Mouse (Mus musculus) erythroblast, embryonic 14.5 days (primary cell): ENCODE data around the gene Thumpd2. TPM values are rescaled to one million over a fixed set of nuclear protein-coding genes. Genes with fewer than 3 reads are reported as not detected.

Experiments used
- H3K27me3 ChIP-seq: 2 replicates; pipeline ENCODE4 v1.6.1; 2012; ENCODE audit warnings: inconsistent platforms; ENCODE audit not compliant: control insufficient read depth
- H3K36me3 ChIP-seq: 2 replicates; pipeline ENCODE4 v1.6.1; 2012; ENCODE audit warnings: mild to moderate bottlenecking, inconsistent platforms; ENCODE audit not compliant: control insufficient read depth
- H3K4me1 ChIP-seq: 2 replicates; pipeline ENCODE4 v1.6.1; 2012; ENCODE audit warnings: inconsistent platforms; ENCODE audit not compliant: control insufficient read depth
- H3K4me3 ChIP-seq: replicated peaks from 2 replicates; pipeline ENCODE3; 2012; ENCODE audit warnings: moderate library complexity, mild to moderate bottlenecking, inconsistent platforms
- H3K9me3 ChIP-seq: 2 replicates; pipeline ENCODE4 v1.6.1; 2012; ENCODE audit warnings: low read length, inconsistent platforms, mixed read lengths; ENCODE audit not compliant: control insufficient read depth
- GATA1 ChIP-seq: IDR thresholded peaks from 2 replicates; pipeline ENCODE4 v1.6.1; 2012; ENCODE audit warnings: low read length, inconsistent platforms, mixed read lengths
- TAL1 ChIP-seq: IDR thresholded peaks from 3 replicates; pipeline ENCODE4 v1.6.1; 2012; ENCODE audit warnings: low read length, inconsistent platforms, mixed read lengths
- polyA plus RNA-seq: library from polyadenylated mRNA; stranded (reverse); fragments of >175 nt; gene quantifications from 2 replicates; pipeline ENCODE4 v1.2.3, GENCODE M21; 2012

The Thumpd2 gene
- polyA plus RNA-seq, 1 experiment = not detected

DNA sequence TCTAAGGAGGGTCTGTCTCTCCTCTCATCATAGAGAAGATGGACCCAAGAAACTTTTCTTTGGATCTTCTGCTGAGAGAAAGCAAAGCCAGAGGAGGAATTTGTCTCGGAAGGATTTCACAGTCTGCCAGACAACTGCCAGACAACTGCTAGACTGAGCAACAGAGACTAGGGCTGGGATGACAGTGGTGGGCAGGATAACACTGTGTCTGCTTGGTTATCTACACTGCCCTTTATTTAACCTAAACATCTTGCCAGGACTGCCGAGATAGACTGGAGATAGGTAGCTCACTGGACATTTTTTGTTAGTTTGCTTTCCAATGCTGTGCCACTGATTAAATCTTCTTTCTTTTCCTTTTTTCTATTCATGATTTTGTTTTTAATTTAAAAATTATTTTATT, 23.2 kb downstream of the Thumpd2 start:
- Histone ChIP-seq H3K9me3 (no peaks in the 10 kb centered on the region), H3K27me3 (no peaks in the 10 kb centered on the region), H3K4me3 (no peak overlapping the region), H3K4me1 (peaks cover 48% of the 10 kb centered on the region), H3K36me3 (peaks cover 70% of the 10 kb centered on the region)
- TF ChIP-seq GATA1 = no peak
- TF ChIP-seq TAL1 = no peak

DNA sequence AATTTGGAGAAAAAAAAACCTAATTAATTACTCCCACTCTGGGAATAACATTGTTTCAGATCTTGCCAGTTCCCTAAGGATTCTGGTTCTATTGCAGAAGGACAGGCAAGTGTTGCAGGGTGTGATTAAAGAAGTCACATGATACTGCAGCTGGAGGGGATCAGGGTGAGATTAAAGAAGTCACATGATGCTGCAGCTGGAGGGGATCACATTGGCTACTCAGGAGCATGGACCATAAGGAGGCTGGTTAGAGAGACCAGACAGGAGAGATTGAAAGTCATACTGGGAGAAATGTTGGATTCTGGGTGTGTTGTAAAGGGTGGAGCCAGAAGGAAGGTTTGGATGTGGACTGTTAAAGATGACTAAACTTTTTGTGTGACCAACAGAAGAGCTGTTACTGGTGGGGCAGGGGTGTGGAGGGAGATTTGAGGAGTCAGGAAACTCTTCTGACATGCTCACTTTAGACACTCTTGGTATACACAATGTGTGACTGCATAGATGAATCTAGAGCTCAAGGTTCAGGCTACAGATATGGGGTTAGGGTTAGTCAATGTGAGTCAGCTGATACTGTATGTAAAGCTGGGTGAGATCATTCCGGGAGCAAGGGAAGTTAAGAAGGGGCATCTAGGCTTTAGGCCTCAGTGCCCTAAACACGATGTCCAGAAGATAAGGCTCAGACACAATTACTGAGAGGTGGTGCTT, 26.0 kb downstream of the Thumpd2 start:
- Histone ChIP-seq H3K27me3 (no peaks in the 10 kb centered on the region), H3K36me3 (peaks cover 78% of the 10 kb centered on the region), H3K4me1 (peaks cover 45% of the 10 kb centered on the region), H3K4me3 (no peak overlapping the region), H3K9me3 (no peaks in the 10 kb centered on the region)
- TF ChIP-seq GATA1 = no peak
- TF ChIP-seq TAL1 = no peak

DNA sequence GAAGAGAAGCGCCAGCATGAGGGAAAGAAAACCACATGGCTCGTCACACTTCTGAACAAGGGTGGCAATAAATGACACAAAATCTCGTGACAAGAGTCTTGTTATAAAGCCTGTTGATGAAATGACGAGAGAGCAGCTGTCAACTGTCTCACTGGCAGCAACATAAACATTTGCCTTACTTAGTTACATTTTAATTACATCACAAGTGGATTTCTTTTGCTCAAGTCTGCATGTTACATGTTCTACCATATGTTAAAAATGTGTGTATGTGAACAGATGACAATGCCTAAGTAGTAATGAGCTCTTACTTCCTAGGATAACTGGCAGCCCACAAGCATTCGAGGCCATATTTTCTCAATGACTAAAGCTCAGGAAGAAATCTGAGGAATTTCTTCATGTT, 29.5 kb downstream of the Thumpd2 start:
- TF ChIP-seq TAL1 = no peak
- TF ChIP-seq GATA1 = no peak
- H3K27me3 ChIP-seq = no peaks in the 10 kb centered on the region
- H3K9me3 ChIP-seq = no peaks in the 10 kb centered on the region
- H3K36me3 ChIP-seq = peaks cover 71% of the 10 kb centered on the region
- H3K4me1 ChIP-seq = peaks cover 47% of the 10 kb centered on the region
- no peak overlapping the region for H3K4me3 ChIP-seq

DNA sequence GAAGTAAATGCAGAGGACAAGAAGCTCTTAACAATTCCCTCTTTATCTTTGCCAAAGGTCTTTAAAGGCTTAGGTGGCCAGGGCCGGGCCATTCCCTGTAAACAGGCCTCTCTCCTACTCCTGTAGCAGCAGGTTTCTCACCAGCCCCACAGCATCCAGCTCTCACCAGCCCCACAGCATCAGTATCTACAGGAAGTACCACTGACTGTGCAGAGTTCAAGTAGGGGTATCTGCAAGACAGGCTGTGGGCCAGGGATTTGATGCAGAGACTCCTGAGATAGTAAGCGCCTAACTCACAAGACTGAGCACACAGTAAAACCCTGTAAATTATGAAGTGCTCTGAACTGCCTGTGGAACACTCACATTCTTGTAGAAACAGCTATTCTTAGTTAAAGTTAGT, 31.9 kb downstream of the Thumpd2 start:
- TF ChIP-seq TAL1 = no peak
- TF ChIP-seq GATA1 = no peak
- Histone ChIP-seq H3K36me3 (peaks cover 71% of the 10 kb centered on the region), H3K27me3 (no peaks in the 10 kb centered on the region), H3K4me1 (peaks cover 29% of the 10 kb centered on the region), H3K9me3 (no peaks in the 10 kb centered on the region), H3K4me3 (no peak overlapping the region)

DNA sequence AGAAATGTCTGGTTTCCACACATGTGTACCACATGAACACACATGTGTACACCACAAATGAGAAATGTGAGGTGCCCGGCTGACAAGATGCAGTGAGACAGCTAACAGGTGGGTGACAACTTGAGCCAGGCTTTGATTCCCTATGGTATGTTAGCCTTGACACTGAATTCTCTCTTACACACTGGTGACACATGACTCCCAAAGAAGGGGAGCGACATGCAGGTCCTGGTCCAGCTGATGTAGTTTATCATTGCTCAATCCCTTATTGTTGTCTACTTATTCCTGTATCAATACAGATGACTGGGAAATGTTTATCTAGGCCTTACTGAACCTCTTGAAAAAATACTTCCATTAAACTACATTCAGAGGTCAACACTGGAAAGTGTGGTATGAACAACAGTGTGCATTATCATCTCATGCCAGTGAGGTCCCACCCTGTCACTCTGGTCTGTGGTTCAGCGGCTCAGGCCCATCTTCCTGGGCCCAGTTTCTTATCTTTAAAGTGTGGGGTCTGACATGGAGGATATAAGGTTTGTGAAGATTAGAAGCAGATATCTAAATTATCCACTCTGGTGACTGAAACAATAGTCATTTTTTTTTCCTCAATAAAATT, 32.9 kb downstream of the Thumpd2 start:
- peaks cover 74% of the 10 kb centered on the region for H3K36me3 ChIP-seq

DNA sequence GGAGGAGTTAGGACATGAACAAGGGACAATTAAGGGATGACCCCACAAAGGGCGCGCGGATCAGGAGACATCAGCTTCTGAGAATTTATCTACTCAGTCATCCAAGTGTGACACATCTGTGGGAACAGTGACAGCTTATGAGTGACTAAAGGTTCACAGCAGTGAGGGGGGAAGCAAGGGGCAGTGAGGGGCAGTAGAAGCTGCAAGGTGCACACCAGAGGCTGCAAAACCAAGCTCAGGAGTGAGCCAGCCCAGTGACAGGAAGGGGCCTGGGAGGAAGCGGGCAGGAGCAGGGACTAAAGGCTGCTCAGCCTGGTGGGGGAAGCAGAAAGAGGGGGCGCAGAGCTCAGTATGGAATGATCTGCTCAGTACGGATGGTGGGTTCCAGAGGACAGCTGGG, 37.6 kb downstream of the Thumpd2 start:
- no peaks in the 10 kb centered on the region for H3K9me3 ChIP-seq
- no peaks in the 10 kb centered on the region for H3K27me3 ChIP-seq
- no peak overlapping the region for H3K4me3 ChIP-seq
- H3K4me1 ChIP-seq = peaks cover 18% of the 10 kb centered on the region
- H3K36me3 ChIP-seq = peaks cover 83% of the 10 kb centered on the region
- TF ChIP-seq TAL1 (no peak), GATA1 (no peak)

More for the DNA sequence above, 32.9 kb downstream of the Thumpd2 start:
- Histone ChIP-seq H3K4me1 (peaks cover 29% of the 10 kb centered on the region), H3K9me3 (no peaks in the 10 kb centered on the region), H3K27me3 (no peaks in the 10 kb centered on the region), H3K4me3 (no peak overlapping the region)
- no peak for TF ChIP-seq GATA1
- TF ChIP-seq TAL1 = no peak

DNA sequence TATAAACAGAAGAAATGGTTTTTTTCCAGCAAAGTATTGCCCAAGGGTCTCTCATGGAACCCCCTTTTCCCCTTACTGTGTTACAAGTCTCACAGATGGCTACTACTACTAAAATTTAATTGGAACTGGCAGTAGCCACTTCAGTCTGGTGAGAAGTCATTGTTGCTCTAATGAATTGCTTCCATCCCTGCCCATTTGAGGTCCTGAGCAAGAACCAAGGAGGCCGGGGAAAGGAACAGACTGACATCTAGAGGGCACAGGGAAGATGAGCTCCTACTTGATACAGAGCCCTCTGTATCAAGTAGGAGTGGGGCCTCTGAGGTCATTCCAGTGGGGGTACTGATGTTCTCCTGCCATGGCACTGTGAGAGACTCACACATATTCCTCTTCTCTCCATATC, 47.8 kb downstream of the Thumpd2 start:
- no peaks in the 10 kb centered on the region for H3K36me3 ChIP-seq
- H3K4me3 ChIP-seq = no peak overlapping the region
- H3K27me3 ChIP-seq = no peaks in the 10 kb centered on the region
- no peaks in the 10 kb centered on the region for H3K9me3 ChIP-seq
- TF ChIP-seq GATA1 (no peak), TAL1 (no peak)
- H3K4me1 ChIP-seq = no peaks in the 10 kb centered on the region

DNA sequence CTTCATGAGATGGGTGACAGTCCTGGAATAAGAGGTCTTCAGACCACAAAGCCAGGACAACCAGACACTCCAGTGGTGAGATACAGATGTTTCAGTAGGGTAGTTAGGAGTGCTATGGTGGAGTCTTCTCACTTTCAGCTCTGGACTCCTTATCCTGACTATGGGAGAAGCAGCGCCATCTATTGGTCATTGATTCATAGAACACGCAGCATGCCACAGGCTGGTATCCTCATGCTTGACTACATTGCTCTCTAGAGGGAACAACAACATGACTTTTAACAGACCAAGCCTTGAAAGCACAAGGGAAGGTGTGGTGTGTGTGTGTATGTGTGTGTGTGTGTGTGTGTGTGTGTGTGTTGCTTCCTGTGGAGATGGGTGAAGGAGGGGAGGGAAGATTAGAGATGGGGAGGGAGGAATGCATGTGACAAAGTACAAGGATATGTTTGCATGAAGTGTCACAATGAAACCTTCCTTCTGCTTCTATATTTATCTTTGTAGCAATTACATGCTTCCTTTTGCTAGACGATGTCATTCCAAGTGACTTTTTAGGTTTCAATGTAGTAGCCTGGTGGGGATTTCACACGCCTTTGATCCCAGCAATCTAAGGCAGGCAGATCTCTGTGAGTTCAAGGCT, 49.0 kb downstream of the Thumpd2 start:
- H3K27me3 ChIP-seq = no peaks in the 10 kb centered on the region
- no peak overlapping the region for H3K4me3 ChIP-seq
- H3K36me3 ChIP-seq = no peaks in the 10 kb centered on the region
- no peaks in the 10 kb centered on the region for H3K9me3 ChIP-seq
- no peaks in the 10 kb centered on the region for H3K4me1 ChIP-seq
- TF ChIP-seq TAL1 (no peak), GATA1 (no peak)

DNA sequence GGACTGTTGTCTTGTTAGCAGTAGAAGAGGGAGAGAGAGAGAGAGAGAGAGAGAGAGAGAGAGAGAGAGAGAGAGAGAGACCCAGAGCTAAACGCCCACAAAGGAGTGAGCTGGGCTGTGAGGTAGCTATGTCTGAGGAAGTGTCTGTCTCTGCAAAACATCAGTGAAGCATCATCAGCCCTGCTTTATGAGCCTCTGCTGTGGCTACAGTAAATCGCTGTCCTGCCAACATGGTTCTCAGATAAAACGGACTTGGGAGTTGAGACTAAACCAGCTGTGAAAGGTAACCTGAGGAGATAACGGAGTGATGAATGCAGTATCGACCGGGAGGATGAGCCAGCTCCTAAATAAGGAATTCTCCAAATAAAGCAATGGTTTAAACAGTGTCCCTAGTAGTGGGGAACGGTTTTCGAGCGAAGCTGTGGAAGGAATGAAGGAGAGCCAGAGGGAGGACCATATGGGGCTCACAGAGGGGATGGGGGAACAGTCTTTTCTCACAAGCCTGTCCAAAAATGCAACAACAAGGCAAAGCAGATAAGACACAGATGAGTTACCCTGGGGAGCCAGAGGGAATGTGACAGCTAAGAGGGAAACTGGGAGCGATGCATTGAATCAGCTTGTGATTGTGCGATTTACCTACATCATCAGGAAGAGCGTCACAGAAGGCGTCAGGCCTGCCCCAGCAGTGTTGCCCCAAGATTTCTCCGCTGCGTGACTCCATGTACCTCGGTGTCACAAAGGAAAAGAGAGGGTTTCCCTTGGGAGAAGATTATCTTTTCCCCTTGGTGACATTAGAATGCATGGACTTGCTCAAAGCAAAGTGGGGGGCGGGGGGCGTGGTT, 53.8 kb downstream of the Thumpd2 start:
- TF ChIP-seq TAL1 = no peak
- Histone ChIP-seq H3K27me3 (no peaks in the 10 kb centered on the region), H3K4me3 (no peak overlapping the region), H3K9me3 (no peaks in the 10 kb centered on the region), H3K36me3 (no peaks in the 10 kb centered on the region), H3K4me1 (no peaks in the 10 kb centered on the region)
